Mouse (Mus musculus): ENCODE data around the gene Mtch1.

GRCm38 (mm10) chr17:29348996-29349395 is 1.3 kb upstream of the Mtch1 start:
- peak; percentile 60 for TF ChIP-seq EP300 (IDR thresholded peaks at IDR 0.05)
- no peak for TF ChIP-seq CTCF (IDR thresholded peaks at IDR 0.05)
